Mouse (Mus musculus): Measurements from ENCODE around the gene Aifm3. TPM values are rescaled to one million over a fixed set of nuclear protein-coding genes. Genes with fewer than 3 reads are reported as not detected.

Gene Aifm3
- 0.77 and 0.88 TPM in 2 replicates for polyA plus RNA-seq (2014; fragmentation: Nextera tagmentation; extraction: Ambion mirVana)

- peak; percentile 26 for DNase-seq (ENCODE audit: low spot score)
- H3K27ac ChIP-seq (ENCODE audit: low read depth, low read length) = no peak within 1 kb of the TSS
- H3K27me3 ChIP-seq (ENCODE audit: control insufficient read depth, insufficient read depth, low read length) = peaks cover 8% of the 10 kb centered on the region; the same call in 1 of the 2 replicates
- peak within 1 kb of the TSS; percentile 50 for H3K9ac ChIP-seq (ENCODE audit: low read length)
- no peaks in the 10 kb centered on the region for H3K9me3 ChIP-seq (ENCODE audit: control insufficient read depth, low read length)
- H3K4me2 ChIP-seq (ENCODE audit: low read depth) = peak within 1 kb of the TSS; percentile 76
- peak within 1 kb of the TSS; percentile 37 for H3K4me3 ChIP-seq (ENCODE audit: low read depth, low read length)
- H3K4me1 ChIP-seq (ENCODE audit: control insufficient read depth, insufficient read depth, low read length) = 0 out of 2 replicates have a peak, but pooled peaks cover 5% of the 10 kb centered on the region
- under 1% methylated on average over 46 of the region's 47 CpGs for WGBS
- peak; percentile 77; the same call in 1 of the 2 replicates for ATAC-seq (ENCODE audit: insufficient read depth, low FRiP score, low TSS enrichment)
- 0 out of 2 replicates have a peak, but pooled peaks cover 1% of the 10 kb centered on the region for H3K36me3 ChIP-seq (ENCODE audit: control insufficient read depth, insufficient read depth, low read length)
Measured at GRCm38 (mm10) chr16:17489469-17490111, at the start of gene Aifm3. Aifm3 (plus strand) TSS chr16:17489611.

DNA sequence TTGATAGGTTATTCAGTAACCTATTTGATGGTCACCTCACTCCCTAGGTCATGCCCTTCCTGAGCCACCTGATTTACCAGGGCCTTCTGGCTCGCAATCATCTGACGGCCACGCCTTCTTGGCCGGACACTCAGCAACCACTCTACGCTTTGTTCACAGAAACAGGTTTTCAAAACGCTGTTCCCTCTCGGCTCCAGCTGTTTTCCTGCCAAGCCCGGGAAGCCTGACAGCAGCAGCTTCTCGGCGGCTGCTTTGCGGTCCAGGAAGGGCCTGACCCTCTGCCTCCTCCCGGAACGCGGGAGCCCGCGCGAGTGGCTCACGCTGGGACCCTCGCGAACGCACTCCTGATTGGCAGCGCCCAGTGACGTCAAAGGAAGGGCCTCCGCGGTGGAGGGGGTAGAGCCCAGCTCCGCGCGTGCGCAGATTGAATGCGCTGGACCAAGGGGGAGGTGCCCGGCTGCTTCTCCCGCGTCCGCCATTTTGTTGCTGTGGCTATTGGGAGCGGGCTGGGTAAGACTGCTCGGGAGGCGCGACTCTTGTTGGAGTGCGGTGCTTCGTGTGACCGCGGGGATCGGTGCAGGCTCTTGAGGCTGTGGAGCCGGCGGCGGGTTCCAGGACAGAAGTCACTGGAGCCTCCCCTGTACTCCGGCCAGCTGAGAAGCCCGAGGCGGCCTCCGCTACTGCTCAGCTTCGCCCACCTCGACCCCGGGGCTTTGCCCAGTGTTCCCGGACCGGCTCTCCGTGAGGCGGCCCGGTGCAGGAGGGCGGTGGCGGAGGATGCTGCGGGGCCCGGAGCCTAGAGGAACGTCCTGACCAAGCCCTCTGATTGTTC, 37.7 kb upstream of the Aifm3 start, which contains the start of gene Crkl:
Crkl (plus strand) TSS at position 447 of the 832 bp plus-strand sequence.
- DNase-seq (ENCODE audit: low spot score) (peak; percentile 99), ATAC-seq (ENCODE audit: insufficient read depth, low FRiP score, low TSS enrichment) (peak; percentile 95)
- H3K4me1 ChIP-seq (ENCODE audit: control insufficient read depth, insufficient read depth, low read length) = peaks cover 9% of the 10 kb centered on the region
- peak within 1 kb of the TSS; percentile 90 for H3K4me3 ChIP-seq (ENCODE audit: low read depth, low read length)
- peak within 1 kb of the TSS; percentile 84 for H3K27ac ChIP-seq (ENCODE audit: low read depth, low read length)
- WGBS = under 1% methylated on average over 61 of the region's 63 CpGs
- peaks cover 2% of the 10 kb centered on the region; the same call in 1 of the 2 replicates for H3K36me3 ChIP-seq (ENCODE audit: control insufficient read depth, insufficient read depth, low read length)
- H3K9ac ChIP-seq (ENCODE audit: low read length) = peak within 1 kb of the TSS; percentile 90
- H3K9me3 ChIP-seq (ENCODE audit: control insufficient read depth, low read length) = no peaks in the 10 kb centered on the region
- peak within 1 kb of the TSS; percentile 84 for H3K4me2 ChIP-seq (ENCODE audit: low read depth)
- no peaks in the 10 kb centered on the region for H3K27me3 ChIP-seq (ENCODE audit: control insufficient read depth, insufficient read depth, low read length)

GRCm38 (mm10) chr16:17452373-17452715, 37.1 kb upstream of the Aifm3 start:
- H3K4me1 ChIP-seq (ENCODE audit: control insufficient read depth, insufficient read depth, low read length) = peaks cover 9% of the 10 kb centered on the region
- no peak for DNase-seq (ENCODE audit: low spot score)
- ATAC-seq (ENCODE audit: insufficient read depth, low FRiP score, low TSS enrichment) = peak; percentile 48
- H3K27ac ChIP-seq (ENCODE audit: low read depth, low read length) = peak overlapping the region; percentile 84
- H3K4me2 ChIP-seq (ENCODE audit: low read depth) = peak overlapping the region; percentile 84
- H3K4me3 ChIP-seq (ENCODE audit: low read depth, low read length) = peak overlapping the region; percentile 90
- H3K36me3 ChIP-seq (ENCODE audit: control insufficient read depth, insufficient read depth, low read length) = peaks cover 2% of the 10 kb centered on the region; the same call in 1 of the 2 replicates
- no peaks in the 10 kb centered on the region for H3K9me3 ChIP-seq (ENCODE audit: control insufficient read depth, low read length)
- peak overlapping the region; percentile 90 for H3K9ac ChIP-seq (ENCODE audit: low read length)
- 0% methylated on average over 24 of the region's 24 CpGs for WGBS
- H3K27me3 ChIP-seq (ENCODE audit: control insufficient read depth, insufficient read depth, low read length) = no peaks in the 10 kb centered on the region

GRCm38 (mm10) chr16:17456901-17457300, 32.5 kb upstream of the Aifm3 start:
- Histone ChIP-seq H3K9ac (ENCODE audit: low read length) (no peak overlapping the region), H3K36me3 (ENCODE audit: control insufficient read depth, insufficient read depth, low read length) (peaks cover 2% of the 10 kb centered on the region; the same call in 1 of the 2 replicates), H3K27me3 (ENCODE audit: control insufficient read depth, insufficient read depth, low read length) (no peaks in the 10 kb centered on the region), H3K4me1 (ENCODE audit: control insufficient read depth, insufficient read depth, low read length) (peaks cover 9% of the 10 kb centered on the region), H3K9me3 (ENCODE audit: control insufficient read depth, low read length) (no peaks in the 10 kb centered on the region), H3K27ac (ENCODE audit: low read depth, low read length) (no peak overlapping the region), H3K4me3 (ENCODE audit: low read depth, low read length) (no peak overlapping the region), H3K4me2 (ENCODE audit: low read depth) (no peak overlapping the region)
- 100% methylated on average over 1 of the region's 1 CpGs for WGBS
- DNase-seq (ENCODE audit: low spot score) (no peak), ATAC-seq (ENCODE audit: insufficient read depth, low FRiP score, low TSS enrichment) (no peak)

GRCm38 (mm10) chr16:17460254-17460653, 29.2 kb upstream of the Aifm3 start:
- Histone ChIP-seq H3K4me3 (ENCODE audit: low read depth, low read length) (no peak overlapping the region), H3K27me3 (ENCODE audit: control insufficient read depth, insufficient read depth, low read length) (no peaks in the 10 kb centered on the region), H3K4me2 (ENCODE audit: low read depth) (no peak overlapping the region), H3K27ac (ENCODE audit: low read depth, low read length) (no peak overlapping the region), H3K9me3 (ENCODE audit: control insufficient read depth, low read length) (no peaks in the 10 kb centered on the region), H3K36me3 (ENCODE audit: control insufficient read depth, insufficient read depth, low read length) (peaks cover 2% of the 10 kb centered on the region), H3K9ac (ENCODE audit: low read length) (no peak overlapping the region), H3K4me1 (ENCODE audit: control insufficient read depth, insufficient read depth, low read length) (peaks cover under 1% of the 10 kb centered on the region; the same call in 1 of the 2 replicates)
- DNase-seq (ENCODE audit: low spot score) = no peak
- whole genome bisulfite sequencing = 92% methylated on average over 4 of the region's 4 CpGs
- ATAC-seq (ENCODE audit: insufficient read depth, low FRiP score, low TSS enrichment) = no peak

GRCm38 (mm10) chr16:17461596-17461995, 27.8 kb upstream of the Aifm3 start:
- Histone ChIP-seq H3K27ac (ENCODE audit: low read depth, low read length) (no peak overlapping the region), H3K4me2 (ENCODE audit: low read depth) (no peak overlapping the region), H3K9ac (ENCODE audit: low read length) (no peak overlapping the region), H3K4me1 (ENCODE audit: control insufficient read depth, insufficient read depth, low read length) (no peaks in the 10 kb centered on the region), H3K4me3 (ENCODE audit: low read depth, low read length) (no peak overlapping the region), H3K27me3 (ENCODE audit: control insufficient read depth, insufficient read depth, low read length) (no peaks in the 10 kb centered on the region), H3K36me3 (ENCODE audit: control insufficient read depth, insufficient read depth, low read length) (no peaks in the 10 kb centered on the region; the same call in 1 of the 2 replicates), H3K9me3 (ENCODE audit: control insufficient read depth, low read length) (no peaks in the 10 kb centered on the region)
- 96% methylated on average over 1 of the region's 1 CpGs for WGBS
- DNase-seq (ENCODE audit: low spot score) (no peak), ATAC-seq (ENCODE audit: insufficient read depth, low FRiP score, low TSS enrichment) (no peak)

- Histone ChIP-seq H3K9ac (ENCODE audit: low read length) (no peak overlapping the region), H3K4me1 (ENCODE audit: control insufficient read depth, insufficient read depth, low read length) (no peaks in the 10 kb centered on the region), H3K4me3 (ENCODE audit: low read depth, low read length) (no peak overlapping the region), H3K4me2 (ENCODE audit: low read depth) (no peak overlapping the region), H3K9me3 (ENCODE audit: control insufficient read depth, low read length) (no peaks in the 10 kb centered on the region), H3K27me3 (ENCODE audit: control insufficient read depth, insufficient read depth, low read length) (no peaks in the 10 kb centered on the region), H3K27ac (ENCODE audit: low read depth, low read length) (no peak overlapping the region), H3K36me3 (ENCODE audit: control insufficient read depth, insufficient read depth, low read length) (no peaks in the 10 kb centered on the region; the same call in 1 of the 2 replicates)
- 90% methylated on average over 2 of the region's 2 CpGs for WGBS
- no peak for ATAC-seq (ENCODE audit: insufficient read depth, low FRiP score, low TSS enrichment)
- DNase-seq (ENCODE audit: low spot score) = no peak
Measured at GRCm38 (mm10) chr16:17463184-17463583, 26.2 kb upstream of the Aifm3 start.

GRCm38 (mm10) chr16:17466875-17467663, 22.3 kb upstream of the Aifm3 start:
- Histone ChIP-seq H3K36me3 (ENCODE audit: control insufficient read depth, insufficient read depth, low read length) (peaks cover 4% of the 10 kb centered on the region), H3K4me2 (ENCODE audit: low read depth) (no peak overlapping the region), H3K4me1 (ENCODE audit: control insufficient read depth, insufficient read depth, low read length) (no peaks in the 10 kb centered on the region), H3K27me3 (ENCODE audit: control insufficient read depth, insufficient read depth, low read length) (no peaks in the 10 kb centered on the region), H3K9me3 (ENCODE audit: control insufficient read depth, low read length) (no peaks in the 10 kb centered on the region), H3K4me3 (ENCODE audit: low read depth, low read length) (no peak overlapping the region), H3K9ac (ENCODE audit: low read length) (no peak overlapping the region), H3K27ac (ENCODE audit: low read depth, low read length) (no peak overlapping the region)
- 91% methylated on average over 4 of the region's 4 CpGs for WGBS
- DNase-seq (ENCODE audit: low spot score) (no peak), ATAC-seq (ENCODE audit: insufficient read depth, low FRiP score, low TSS enrichment) (no peak)
